Mouse (Mus musculus) myocyte (in vitro differentiated cells): ENCODE results near the gene Asl. TPM values are rescaled to one million over a fixed set of nuclear protein-coding genes. Genes with fewer than 3 reads are reported as not detected.

ENCODE experiments used
- H3K27me3 ChIP-seq: one replicate; pipeline ENCODE4 v1.6.1; 2011; ENCODE audit not compliant: control insufficient read depth, insufficient read depth, insufficient read length
- H3K36me3 ChIP-seq: one replicate; pipeline ENCODE4 v1.6.1; 2011; ENCODE audit not compliant: control insufficient read depth, insufficient read depth
- H3K4me2 ChIP-seq: one replicate; pipeline ENCODE4 v1.6.1; 2011; ENCODE audit warnings: low read depth, control low read depth
- H3K4me3 ChIP-seq: one replicate; pipeline ENCODE4 v1.5.1; 2011; ENCODE audit warnings: mild to moderate bottlenecking, control low read depth, moderate library complexity
- H3K79me2 ChIP-seq: one replicate; pipeline ENCODE4 v1.6.1; 2011; ENCODE audit not compliant: control insufficient read depth, insufficient read depth
- H3ac ChIP-seq: one replicate; pipeline ENCODE4 v1.6.1; 2011; ENCODE audit not compliant: control insufficient read depth, insufficient read length
- CEBPB ChIP-seq: IDR thresholded peaks from 2 replicates; pipeline ENCODE4 v1.6.1; 2011; ENCODE audit warnings: mild to moderate bottlenecking, moderate library complexity; ENCODE audit not compliant: poor library complexity, insufficient read depth, severe bottlenecking
- E2F4 ChIP-seq: IDR thresholded peaks from one replicate; pipeline ENCODE4 v1.6.1; 2011; ENCODE audit warnings: mild to moderate bottlenecking, control low read depth, moderate library complexity; ENCODE audit not compliant: insufficient read depth
- MAX ChIP-seq: IDR thresholded peaks from one replicate; pipeline ENCODE4 v1.6.1; 2011; ENCODE audit warnings: low read depth, mild to moderate bottlenecking, control low read depth
- MYOD1 ChIP-seq, 3 experiments: IDR thresholded peaks; one replicate each; pipeline ENCODE4 v1.6.1; 2011; ENCODE audit warnings: control low read depth in 2 of 3, low read depth in 2 of 3, mild to moderate bottlenecking in 2 of 3, moderate library complexity in 1 of 3; ENCODE audit not compliant: insufficient read length in 2 of 3, control insufficient read depth in 1 of 3
- MYOG ChIP-seq, 3 experiments: IDR thresholded peaks; one replicate each; pipeline ENCODE4 v1.6.1; 2011; ENCODE audit warnings: control low read depth in 2 of 3, low read depth in 2 of 3, mild to moderate bottlenecking in 2 of 3; ENCODE audit not compliant: insufficient read length in 2 of 3, control insufficient read depth in 1 of 3, insufficient read depth in 1 of 3
- POLR2A ChIP-seq: IDR thresholded peaks from one replicate; pipeline ENCODE4 v1.6.1; 2011; ENCODE audit warnings: low read depth, mild to moderate bottlenecking, control low read depth, moderate library complexity; ENCODE audit not compliant: insufficient read length
- POLR2AphosphoS2 ChIP-seq: IDR thresholded peaks from one replicate; pipeline ENCODE4 v1.6.1; 2011; ENCODE audit warnings: low read depth, control low read depth; ENCODE audit not compliant: insufficient read length
- REST ChIP-seq: IDR thresholded peaks from one replicate; pipeline ENCODE4 v1.6.1; 2011; ENCODE audit warnings: mild to moderate bottlenecking, control low read depth, moderate library complexity; ENCODE audit not compliant: insufficient read depth, insufficient read length
- SRF ChIP-seq: IDR thresholded peaks from one replicate; pipeline ENCODE4 v1.6.1; 2011; ENCODE audit warnings: low read depth; ENCODE audit not compliant: control insufficient read depth, insufficient read length
- TCF12 ChIP-seq: IDR thresholded peaks from one replicate; pipeline ENCODE4 v1.6.1; 2011; ENCODE audit warnings: mild to moderate bottlenecking, control low read depth; ENCODE audit not compliant: poor library complexity, insufficient read depth, severe bottlenecking
- TCF3 ChIP-seq: IDR thresholded peaks from one replicate; pipeline ENCODE4 v1.6.1; 2011; ENCODE audit warnings: low read depth, control low read depth; ENCODE audit not compliant: insufficient read length
- USF1 ChIP-seq: IDR thresholded peaks from one replicate; pipeline ENCODE4 v1.6.1; 2011; ENCODE audit warnings: low read depth, mild to moderate bottlenecking, control low read depth, moderate library complexity
- polyA plus RNA-seq: library from polyadenylated mRNA; unstranded; fragments of >200 nt; fragmentation: generic; extraction: Trizol; gene quantifications from one replicate; pipeline ENCODE4 v1.2.1, GENCODE M21; 2012; ENCODE audit warnings: missing spikeins

Asl gene
- polyA plus RNA-seq, 1 experiment: 45.8 TPM

DNA sequence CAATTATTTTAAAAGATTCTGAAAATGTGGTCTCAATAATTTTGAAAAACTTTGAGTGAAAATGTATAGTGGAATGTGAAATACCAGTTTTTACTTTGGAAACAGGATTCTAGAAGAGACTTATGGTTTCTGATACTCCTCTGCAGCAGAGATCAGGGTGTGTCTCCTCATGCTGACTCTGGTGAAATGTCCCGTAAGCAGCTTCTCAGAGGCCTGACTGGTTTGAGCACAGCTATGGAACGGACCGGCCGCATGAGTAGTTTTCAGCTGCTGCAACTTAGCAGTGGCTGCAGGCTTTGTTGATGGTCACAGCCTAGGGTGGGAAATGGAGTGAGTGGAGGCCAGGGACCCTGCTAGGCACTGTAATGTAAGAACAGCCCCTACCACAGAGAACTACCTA is 51.3 kb downstream of the Asl start:
- Histone ChIP-seq H3K79me2 (peaks cover 6% of the 10 kb centered on the region), H3K4me2 (no peak overlapping the region), H3K27me3 (no peaks in the 10 kb centered on the region), H3K36me3 (peaks cover under 1% of the 10 kb centered on the region), H3K4me3 (no peak overlapping the region), H3ac (no peak overlapping the region)
- TF ChIP-seq POLR2AphosphoS2 (no peak), REST (no peak), TCF3 (no peak), USF1 (no peak), TCF12 (no peak), POLR2A (no peak), CEBPB (no peak), SRF (no peak), MYOD1 (IDR thresholded peaks at IDR 0.05; ENCODE audit: control insufficient read depth in 1 of 3, insufficient read length in 2 of 3, low read depth in 2 of 3) (no peak)

DNA sequence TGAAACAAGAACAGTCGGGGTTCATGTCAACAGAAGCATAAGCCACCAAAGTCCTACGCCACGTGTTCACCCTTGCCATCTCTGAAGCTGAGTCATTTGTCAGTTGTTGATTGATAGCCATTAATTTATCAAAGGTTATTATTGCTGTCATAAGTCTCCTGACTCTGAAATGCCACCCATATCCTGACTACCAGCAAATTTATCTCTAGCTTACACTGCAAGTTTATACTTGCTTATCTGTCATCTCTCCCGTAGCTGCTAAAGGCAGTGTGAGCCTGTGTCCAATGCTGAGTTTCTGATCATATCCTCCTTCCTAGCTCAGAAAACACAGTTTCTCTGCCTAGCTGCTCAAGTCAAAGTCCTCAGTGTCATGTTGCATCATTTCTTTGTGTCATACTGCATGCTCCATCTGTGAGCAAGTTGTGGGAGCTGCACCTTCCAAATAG is 54.2 kb downstream of the Asl start:
- TF ChIP-seq USF1 (no peak), CEBPB (no peak), E2F4 (no peak), MYOG (IDR thresholded peaks at IDR 0.05; ENCODE audit: control insufficient read depth in 1 of 3, insufficient read depth in 1 of 3, insufficient read length in 2 of 3, low read depth in 2 of 3) (no peak), POLR2A (no peak), TCF12 (no peak), REST (no peak), SRF (no peak), MAX (no peak), TCF3 (no peak)
- Histone ChIP-seq H3K27me3 (no peaks in the 10 kb centered on the region), H3K4me2 (no peak overlapping the region), H3K4me3 (no peak overlapping the region), H3K36me3 (no peaks in the 10 kb centered on the region), H3ac (no peak overlapping the region), H3K79me2 (peaks cover 6% of the 10 kb centered on the region)

DNA sequence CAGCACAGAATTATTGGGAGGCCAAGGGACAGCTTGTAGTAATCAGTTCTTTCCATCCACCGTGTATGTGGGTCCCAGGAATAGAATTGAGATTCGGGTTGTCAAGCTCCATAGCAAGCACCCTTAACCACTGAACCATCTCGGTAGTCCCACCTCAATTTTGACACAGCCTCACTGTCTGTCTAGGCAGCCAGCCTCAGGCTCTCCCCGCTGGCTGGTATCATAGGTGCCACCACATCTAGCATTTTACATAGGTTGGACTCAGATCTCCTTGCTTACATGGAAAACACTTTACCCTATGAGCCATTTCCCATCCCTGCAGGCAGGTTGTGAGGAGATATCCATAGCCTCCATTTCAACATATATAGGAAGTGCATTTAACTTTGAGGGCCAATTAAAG is 54.7 kb downstream of the Asl start:
- H3K79me2 ChIP-seq: peaks cover 6% of the 10 kb centered on the region
- no peaks in the 10 kb centered on the region for H3K36me3 ChIP-seq
- no peaks in the 10 kb centered on the region for H3K27me3 ChIP-seq
- H3K4me2 ChIP-seq: no peak overlapping the region
- TF ChIP-seq POLR2A (no peak), USF1 (no peak), CEBPB (no peak), REST (no peak), TCF12 (no peak), SRF (no peak), MYOD1 (IDR thresholded peaks at IDR 0.05; ENCODE audit: control insufficient read depth in 1 of 3, insufficient read length in 2 of 3, low read depth in 2 of 3) (no peak), POLR2AphosphoS2 (no peak), TCF3 (no peak), MYOG (IDR thresholded peaks at IDR 0.05; ENCODE audit: control insufficient read depth in 1 of 3, insufficient read depth in 1 of 3, insufficient read length in 2 of 3, low read depth in 2 of 3) (no peak), MAX (no peak), E2F4 (no peak)
- no peak overlapping the region for H3K4me3 ChIP-seq
- no peak overlapping the region for H3ac ChIP-seq

DNA sequence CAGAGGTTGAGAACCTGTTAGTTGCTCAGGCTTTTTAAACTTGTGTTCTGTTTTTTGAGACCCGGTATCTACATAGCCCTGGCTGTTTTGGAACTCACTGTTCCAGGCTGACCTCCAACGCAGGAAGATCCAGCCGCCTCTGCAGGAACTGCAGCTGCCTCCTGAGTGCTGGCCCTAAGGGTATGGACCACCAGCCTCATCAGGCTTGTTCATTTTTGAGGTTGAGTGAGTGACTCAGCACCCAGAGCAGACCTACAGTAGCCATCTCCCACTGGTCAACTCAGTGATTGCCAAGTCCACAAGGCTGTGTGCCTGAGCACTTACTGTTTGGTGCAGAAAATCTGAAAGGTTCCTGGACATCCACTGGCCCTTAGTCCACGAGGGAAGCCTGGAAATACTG is 57.6 kb downstream of the Asl start:
- no peak for TF ChIP-seq CEBPB
- no peak for TF ChIP-seq USF1
- no peak for TF ChIP-seq SRF
- TF ChIP-seq POLR2A: no peak
- no peak for TF ChIP-seq MYOD1 (IDR thresholded peaks at IDR 0.05; ENCODE audit: control insufficient read depth in 1 of 3, insufficient read length in 2 of 3, low read depth in 2 of 3)
- TF ChIP-seq MAX: no peak
- TF ChIP-seq MYOG (IDR thresholded peaks at IDR 0.05; ENCODE audit: control insufficient read depth in 1 of 3, insufficient read depth in 1 of 3, insufficient read length in 2 of 3, low read depth in 2 of 3): no peak
- TF ChIP-seq REST: no peak
- no peak for TF ChIP-seq E2F4
- no peak for TF ChIP-seq TCF12
- TF ChIP-seq TCF3: no peak
- no peak for TF ChIP-seq POLR2AphosphoS2
- Histone ChIP-seq H3K4me2 (no peak overlapping the region), H3K36me3 (no peaks in the 10 kb centered on the region), H3ac (no peak overlapping the region), H3K79me2 (peaks cover 7% of the 10 kb centered on the region), H3K27me3 (no peaks in the 10 kb centered on the region), H3K4me3 (no peak overlapping the region)

DNA sequence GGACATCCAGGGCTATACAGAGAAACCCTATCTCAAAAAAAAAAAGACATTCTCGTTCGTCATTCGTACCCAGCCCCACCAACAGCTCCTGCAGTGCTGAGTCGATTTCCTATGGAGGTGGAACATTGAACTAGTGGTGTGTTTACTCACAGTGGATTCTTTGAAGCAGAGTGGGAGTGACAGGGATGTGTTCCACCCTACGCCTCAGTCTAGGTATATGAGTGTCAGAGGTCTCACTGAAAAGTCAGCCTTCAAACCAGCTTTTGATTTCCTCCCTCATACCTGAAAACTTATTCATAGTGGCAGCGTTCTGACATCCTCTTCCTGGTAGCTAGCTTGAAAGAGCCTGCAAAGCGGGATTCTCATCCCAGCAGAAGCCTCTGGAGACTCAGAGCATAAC is 60.6 kb downstream of the Asl start:
- Histone ChIP-seq H3K27me3 (no peaks in the 10 kb centered on the region), H3K36me3 (no peaks in the 10 kb centered on the region), H3K79me2 (peaks cover 33% of the 10 kb centered on the region), H3ac (no peak overlapping the region), H3K4me3 (no peak overlapping the region), H3K4me2 (no peak overlapping the region)
- TF ChIP-seq POLR2AphosphoS2 (no peak), MYOD1 (IDR thresholded peaks at IDR 0.05; ENCODE audit: control insufficient read depth in 1 of 3, insufficient read length in 2 of 3, low read depth in 2 of 3) (no peak), E2F4 (no peak)
